Mouse (Mus musculus) MEL (cell line): Measurements from ENCODE around the gene Zmynd10. TPM values are rescaled to one million over a fixed set of nuclear protein-coding genes. Genes with fewer than 3 reads are reported as not detected.

ENCODE experiments used
- DNase-seq: peaks from one replicate; pipeline ENCODE4 v3.0.0; 2011; ENCODE audit warnings: low read depth, low spot score
- H3K27ac ChIP-seq: 2 replicates; pipeline ENCODE4 v1.5.1; 2012; ENCODE audit warnings: low read depth, mild to moderate bottlenecking, control low read depth, low read length, moderate library complexity; ENCODE audit not compliant: control insufficient read depth
- H3K27me3 ChIP-seq, 2 experiments: fragments of 150-350 bp in 1 of 2; sonication (generic) in 1 of 2; 2 replicates each; pipeline ENCODE4 v1.6.1; 2012; ENCODE audit warnings: low read length in 2 of 2, mild to moderate bottlenecking in 2 of 2, improper control_type of control experiment in 1 of 2, moderate library complexity in 1 of 2; ENCODE audit not compliant: insufficient read depth in 2 of 2, control insufficient read depth in 1 of 2
- H3K36me3 ChIP-seq, 2 experiments: 2 replicates each; pipeline ENCODE4 v1.6.1; 2012 to 2014; ENCODE audit warnings: low read length in 2 of 2, improper control_type of control experiment in 1 of 2, inconsistent platforms in 1 of 2, mild to moderate bottlenecking in 1 of 2; ENCODE audit not compliant: insufficient read depth in 2 of 2, control insufficient read depth in 1 of 2
- H3K4me1 ChIP-seq, 2 experiments: fragments of 150-350 bp in 1 of 2; sonication (generic) in 1 of 2; 2 replicates each; pipeline ENCODE4 v1.6.1; 2012; ENCODE audit warnings: low read length in 2 of 2, improper control_type of control experiment in 1 of 2, mild to moderate bottlenecking in 1 of 2; ENCODE audit not compliant: insufficient read depth in 2 of 2, control insufficient read depth in 1 of 2
- H3K4me3 ChIP-seq, 2 experiments: fragments of 150-350 bp in 1 of 2; sonication (generic) in 1 of 2; 2 replicates each; pipeline ENCODE4 v1.5.1; 2012; ENCODE audit warnings: low read depth in 2 of 2, low read length in 2 of 2, mild to moderate bottlenecking in 2 of 2, moderate library complexity in 2 of 2, control low read depth in 1 of 2, improper control_type of control experiment in 1 of 2; ENCODE audit not compliant: control insufficient read depth in 1 of 2, insufficient read depth in 1 of 2
- H3K79me2 ChIP-seq: 2 replicates; pipeline ENCODE4 v1.6.1; 2012; ENCODE audit warnings: mild to moderate bottlenecking, low read length, moderate library complexity; ENCODE audit not compliant: control insufficient read depth, poor library complexity, insufficient read depth
- H3K9ac ChIP-seq: 2 replicates; pipeline ENCODE4 v1.6.1; 2012; ENCODE audit warnings: low read depth, mild to moderate bottlenecking, control low read depth, low read length, moderate library complexity; ENCODE audit not compliant: control insufficient read depth, poor library complexity, severe bottlenecking
- H3K9me3 ChIP-seq: fragments of 150-350 bp; sonication (generic); replicated peaks from 2 replicates; pipeline ENCODE4 v1.6.1; 2012; ENCODE audit warnings: mild to moderate bottlenecking, low read length, improper control_type of control experiment, moderate library complexity; ENCODE audit not compliant: insufficient read depth
- BHLHE40 ChIP-seq: IDR thresholded peaks from 2 replicates; pipeline ENCODE4 v1.6.1; 2012; ENCODE audit warnings: low read depth, mild to moderate bottlenecking, inconsistent platforms, low read length, improper control_type of control experiment, borderline replicate concordance
- CHD1 ChIP-seq: IDR thresholded peaks from 2 replicates; pipeline ENCODE4 v1.6.1; 2012; ENCODE audit warnings: low read depth, mild to moderate bottlenecking, inconsistent platforms, low read length, improper control_type of control experiment
- CHD2 ChIP-seq: IDR thresholded peaks from 2 replicates; pipeline ENCODE4 v1.6.1; 2011; ENCODE audit warnings: low read length, improper control_type of control experiment
- CTCF ChIP-seq, 3 experiments: IDR thresholded peaks in 2 of 3; conservative IDR thresholded peaks in 1 of 3; 2 replicates each; pipeline ENCODE4 v1.5.1; 2011 to 2012; ENCODE audit warnings: low read length in 3 of 3, low read depth in 2 of 3, mild to moderate bottlenecking in 2 of 3, improper control_type of control experiment in 1 of 3, inconsistent platforms in 1 of 3, mixed read lengths in 1 of 3, moderate library complexity in 1 of 3; ENCODE audit not compliant: control insufficient read depth in 1 of 3, insufficient read depth in 1 of 3, poor library complexity in 1 of 3, severe bottlenecking in 1 of 3
- E2F4 ChIP-seq: IDR thresholded peaks from 2 replicates; pipeline ENCODE4 v1.6.1; 2011; ENCODE audit warnings: low read depth, low read length, improper control_type of control experiment, borderline replicate concordance
- ELF1 ChIP-seq: IDR thresholded peaks from 2 replicates; pipeline ENCODE4 v1.6.1; 2014; ENCODE audit warnings: low read depth, mild to moderate bottlenecking, inconsistent platforms, low read length, improper control_type of control experiment, moderate library complexity
- EP300 ChIP-seq, 2 experiments: IDR thresholded peaks; 2 replicates each; pipeline ENCODE4 v1.6.1; 2011; ENCODE audit warnings: improper control_type of control experiment in 2 of 2, low read length in 2 of 2, low read depth in 1 of 2, mild to moderate bottlenecking in 1 of 2
- ETS1 ChIP-seq: IDR thresholded peaks from 2 replicates; pipeline ENCODE4 v1.6.1; 2012; ENCODE audit warnings: low read depth, mild to moderate bottlenecking, inconsistent platforms, low read length, improper control_type of control experiment, moderate library complexity
- GABPA ChIP-seq: IDR thresholded peaks from 2 replicates; pipeline ENCODE4 v1.6.1; 2012; ENCODE audit warnings: low read depth, mild to moderate bottlenecking, inconsistent platforms, low read length, improper control_type of control experiment, moderate library complexity
- GATA1 ChIP-seq: IDR thresholded peaks from 2 replicates; pipeline ENCODE4 v1.6.1; 2011; ENCODE audit warnings: low read depth, low read length, improper control_type of control experiment
- HCFC1 ChIP-seq: IDR thresholded peaks from 2 replicates; pipeline ENCODE4 v1.6.1; 2012; ENCODE audit warnings: low read depth, mild to moderate bottlenecking, inconsistent platforms, low read length, improper control_type of control experiment, moderate library complexity
- JUND ChIP-seq: IDR thresholded peaks from 2 replicates; pipeline ENCODE4 v1.6.1; 2011; ENCODE audit warnings: low read depth, mild to moderate bottlenecking, improper control_type of control experiment, low read length
- KAT2A ChIP-seq: conservative IDR thresholded peaks from 2 replicates; pipeline ENCODE4 v1.6.1; 2012; ENCODE audit warnings: low read depth, low read length, improper control_type of control experiment, inconsistent platforms
- MAFK ChIP-seq: IDR thresholded peaks from 2 replicates; pipeline ENCODE4 v1.6.1; 2011; ENCODE audit warnings: low read depth, mild to moderate bottlenecking, low read length, improper control_type of control experiment, borderline replicate concordance
- MAZ ChIP-seq: IDR thresholded peaks from 2 replicates; pipeline ENCODE4 v1.6.1; 2012; ENCODE audit warnings: low read depth, mild to moderate bottlenecking, inconsistent platforms, low read length, improper control_type of control experiment
- MEF2A ChIP-seq: IDR thresholded peaks from 2 replicates; pipeline ENCODE4 v1.6.1; 2014; ENCODE audit warnings: low read depth, mild to moderate bottlenecking, inconsistent platforms, low read length, improper control_type of control experiment; ENCODE audit not compliant: poor library complexity, insufficient replicate concordance, severe bottlenecking; ENCODE audit errors: extremely low read depth
- MXI1 ChIP-seq: IDR thresholded peaks from 2 replicates; pipeline ENCODE4 v1.6.1; 2011; ENCODE audit warnings: mild to moderate bottlenecking, low read depth, low read length, improper control_type of control experiment
- MYB ChIP-seq: IDR thresholded peaks from 2 replicates; pipeline ENCODE4 v1.6.1; 2011; ENCODE audit warnings: mild to moderate bottlenecking, low read depth, low read length, improper control_type of control experiment
- MYC ChIP-seq: IDR thresholded peaks from 2 replicates; pipeline ENCODE4 v1.6.1; 2011; ENCODE audit warnings: low read depth, mild to moderate bottlenecking, low read length, improper control_type of control experiment, moderate library complexity
- NELFE ChIP-seq: IDR thresholded peaks from 2 replicates; pipeline ENCODE4 v1.6.1; 2011; ENCODE audit warnings: low read depth, low read length, improper control_type of control experiment
- POLR2AphosphoS2 ChIP-seq: IDR thresholded peaks from 2 replicates; pipeline ENCODE4 v1.6.1; 2011; ENCODE audit warnings: low read length, improper control_type of control experiment
- POLR2AphosphoS5 ChIP-seq: IDR thresholded peaks from 2 replicates; pipeline ENCODE4 v1.6.1; 2012; ENCODE audit warnings: low read depth, borderline replicate concordance, mild to moderate bottlenecking, inconsistent platforms, low read length, moderate library complexity, mixed read lengths
- RAD21 ChIP-seq: IDR thresholded peaks from 2 replicates; pipeline ENCODE4 v1.6.1; 2011; ENCODE audit warnings: mild to moderate bottlenecking, low read depth, low read length, improper control_type of control experiment
- RCOR1 ChIP-seq: IDR thresholded peaks from 2 replicates; pipeline ENCODE4 v1.6.1; 2012; ENCODE audit warnings: low read depth, mild to moderate bottlenecking, inconsistent platforms, low read length, improper control_type of control experiment
- SIN3A ChIP-seq: IDR thresholded peaks from 2 replicates; pipeline ENCODE4 v1.6.1; 2012; ENCODE audit warnings: low read length, improper control_type of control experiment, inconsistent platforms
- SMC3 ChIP-seq: IDR thresholded peaks from 2 replicates; pipeline ENCODE4 v1.6.1; 2011; ENCODE audit warnings: low read depth, low read length, improper control_type of control experiment
- TAL1 ChIP-seq: IDR thresholded peaks from 2 replicates; pipeline ENCODE4 v1.6.1; 2012; ENCODE audit warnings: mild to moderate bottlenecking, inconsistent platforms, low read length, moderate library complexity, mixed read lengths
- TBP ChIP-seq: IDR thresholded peaks from 2 replicates; pipeline ENCODE4 v1.8.0; 2011; ENCODE audit warnings: low read depth, low read length, improper control_type of control experiment
- TCF12 ChIP-seq: IDR thresholded peaks from 2 replicates; pipeline ENCODE4 v1.6.1; 2014; ENCODE audit warnings: low read depth, mild to moderate bottlenecking, inconsistent platforms, low read length, improper control_type of control experiment, moderate library complexity
- UBTF ChIP-seq: IDR thresholded peaks from 2 replicates; pipeline ENCODE4 v1.6.1; 2012; ENCODE audit warnings: low read depth, mild to moderate bottlenecking, inconsistent platforms, low read length, improper control_type of control experiment, moderate library complexity, borderline replicate concordance; ENCODE audit not compliant: insufficient read depth
- USF1 ChIP-seq: IDR thresholded peaks from 2 replicates; pipeline ENCODE4 v1.6.1; 2014; ENCODE audit warnings: low read depth, mild to moderate bottlenecking, inconsistent platforms, low read length, improper control_type of control experiment, moderate library complexity
- USF2 ChIP-seq, 2 experiments: IDR thresholded peaks; 2 replicates each; pipeline ENCODE4 v1.6.1; 2011 to 2012; ENCODE audit warnings: improper control_type of control experiment in 2 of 2, low read length in 2 of 2, borderline replicate concordance in 1 of 2, inconsistent platforms in 1 of 2, low read depth in 1 of 2, mild to moderate bottlenecking in 1 of 2; ENCODE audit not compliant: insufficient read depth in 1 of 2
- ZC3H11A ChIP-seq: IDR thresholded peaks from 2 replicates; pipeline ENCODE4 v1.6.1; 2012; ENCODE audit warnings: low read depth, mild to moderate bottlenecking, inconsistent platforms, low read length, improper control_type of control experiment
- ZKSCAN1 ChIP-seq: IDR thresholded peaks from 2 replicates; pipeline ENCODE4 v1.6.1; 2012; ENCODE audit warnings: low read depth, mild to moderate bottlenecking, inconsistent platforms, low read length, improper control_type of control experiment, moderate library complexity
- ZMIZ1 ChIP-seq: IDR thresholded peaks from 2 replicates; pipeline ENCODE4 v1.6.1; 2012; ENCODE audit warnings: low read depth, mild to moderate bottlenecking, inconsistent platforms, low read length, improper control_type of control experiment, moderate library complexity
- ZNF384 ChIP-seq: IDR thresholded peaks from 2 replicates; pipeline ENCODE4 v1.6.1; 2012; ENCODE audit warnings: low read depth, mild to moderate bottlenecking, inconsistent platforms, low read length, improper control_type of control experiment
- polyA plus RNA-seq, 2 experiments: library from polyadenylated mRNA; stranded (reverse) in 1 of 2; unstranded in 1 of 2; fragments of >175 nt in 1 of 2; fragments of >200 nt in 1 of 2; gene quantifications; 2 replicates each; pipeline versions ENCODE4 v1.2.1 to v1.2.4; 2012; ENCODE audit warnings: low replicate concordance in 2 of 2, low read depth in 1 of 2; ENCODE audit not compliant: insufficient read length in 2 of 2, insufficient read depth in 1 of 2, missing spikeins in 1 of 2
- total RNA-seq: library from RNA; depleted of rRNA; stranded (reverse); fragments of 300-350 nt; gene quantifications from 2 replicates; pipeline ENCODE4 v1.2.3, GENCODE M21; 2012

Gene Zmynd10
- total and polyA plus RNA-seq, 3 experiments: 0.31 to 0.85 TPM; not detected in 1

DNA sequence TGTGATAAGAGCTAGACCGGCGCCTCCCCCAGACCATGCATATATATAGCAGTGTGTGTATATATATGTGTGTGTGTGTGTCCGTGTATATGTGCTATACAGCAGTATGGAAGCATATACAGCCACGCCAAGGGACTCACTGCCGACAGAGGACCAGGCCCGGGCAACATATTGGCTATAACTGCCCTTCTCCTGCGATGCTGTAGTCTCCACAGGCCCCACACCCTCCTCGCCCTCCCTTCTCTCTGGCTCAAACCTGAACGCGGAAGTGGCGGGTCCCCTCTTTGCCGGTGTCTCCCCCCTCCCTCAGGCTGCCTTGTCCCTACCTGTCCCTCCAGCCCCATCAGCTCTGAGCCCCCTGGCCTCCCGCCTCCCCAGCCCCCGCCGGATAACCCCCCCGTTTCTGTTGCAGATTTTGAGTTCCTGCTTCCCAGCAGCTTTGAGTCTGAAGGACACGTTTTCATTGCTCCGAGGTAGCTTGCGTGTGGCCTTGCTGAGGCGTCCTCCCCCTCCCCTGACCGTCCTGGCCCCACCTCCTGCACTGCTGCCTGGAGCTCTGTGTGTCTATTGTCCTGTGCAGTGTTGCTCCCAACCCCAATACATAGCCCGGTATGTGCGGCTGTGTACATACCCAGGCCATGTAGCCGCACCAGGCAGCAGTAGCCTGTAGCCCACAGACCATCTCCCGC, 25.2 kb upstream of the Zmynd10 start:
- no peak overlapping the region for H3K27ac ChIP-seq
- H3K9me3 ChIP-seq: no peaks in the 10 kb centered on the region
- peak overlapping the region; percentile 37 to 50 for H3K4me3 ChIP-seq
- H3K9ac ChIP-seq: peak overlapping the region; percentile 43
- DNase-seq: peak; percentile 53
- peaks cover 0 to 12% of the 10 kb centered on the region in 2 experiments; a peak in 3 of 4 replicates for H3K4me1 ChIP-seq
- H3K27me3 ChIP-seq: no peaks in the 10 kb centered on the region
- no peaks in the 10 kb centered on the region for H3K79me2 ChIP-seq
- H3K36me3 ChIP-seq: peaks cover 0 to 8% of the 10 kb centered on the region in 2 experiments; a peak in 1 of 4 replicates
- TF ChIP-seq GATA1 (no peak), HCFC1 (no peak), GABPA (no peak), ZC3H11A (no peak), ETS1 (no peak), USF1 (no peak), SIN3A (peak; percentile 43; the same call in 1 of the 2 replicates), TCF12 (no peak), UBTF (no peak), CHD2 (no peak), MAFK (no peak), ELF1 (peak; percentile 58; the same call in 1 of the 2 replicates), TAL1 (no peak), MAZ (0 out of 2 replicates have a peak, but pooled peaks have one; percentile 26), EP300 (IDR thresholded peaks at IDR 0.05; ENCODE audit: low read depth in 1 of 2, low read length in 2 of 2) (0 out of 4 replicates have a peak, but pooled peaks of 1 of the 2 experiments have one; percentile 28), MEF2A (no peak), SMC3 (no peak), ZMIZ1 (no peak), CHD1 (no peak), POLR2AphosphoS2 (no peak), BHLHE40 (no peak), E2F4 (no peak), POLR2AphosphoS5 (no peak), RAD21 (no peak), MYB (no peak), MXI1 (no peak), NELFE (no peak), JUND (no peak), TBP (no peak), KAT2A (no peak), CTCF (IDR thresholded peaks at IDR 0.05 in 2 of 3, conservative IDR thresholded peaks at IDR 0.05 in 1 of 3; ENCODE audit: control insufficient read depth in 1 of 3, insufficient read depth in 1 of 3, low read depth in 2 of 3, low read length in 3 of 3, poor library complexity in 1 of 3, severe bottlenecking in 1 of 3) (no peak; a peak in 1 of 6 replicates), ZKSCAN1 (no peak), RCOR1 (0 out of 2 replicates have a peak, but pooled peaks have one; percentile 17), USF2 (IDR thresholded peaks at IDR 0.05; ENCODE audit: borderline replicate concordance in 1 of 2, insufficient read depth in 1 of 2, low read depth in 1 of 2, low read length in 2 of 2) (no peak), MYC (0 out of 2 replicates have a peak, but pooled peaks have one; percentile 13), ZNF384 (no peak)
